10 mouse cellular contexts compared by ENCODE assay signal in the genomic region with DNA sequence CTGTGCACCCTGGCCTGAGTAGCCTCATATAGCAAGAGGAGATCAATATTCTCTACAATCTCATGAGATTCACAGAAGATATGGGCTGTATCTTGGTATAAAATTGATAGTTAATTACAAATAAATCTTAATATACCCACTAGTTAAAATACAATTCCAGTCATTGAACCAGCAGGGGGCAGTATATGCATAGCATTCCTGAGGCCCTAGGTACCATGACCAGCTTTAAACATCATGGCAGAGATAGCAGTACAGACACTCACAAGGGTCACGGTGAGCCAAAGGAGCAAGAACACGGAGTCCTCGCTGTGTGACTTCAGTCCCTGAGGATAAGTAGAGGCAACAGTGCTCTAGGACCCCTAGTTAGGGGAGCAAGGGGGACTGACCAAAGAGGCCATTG. TPM values are rescaled to one million over a fixed set of nuclear protein-coding genes. Genes with fewer than 3 reads are reported as not detected.
DNase-seq lines count a peak whose midpoint lies in the region; ATAC-seq and TF ChIP-seq lines count a peak whose summit lies in the region.
"Had no signal": no experiment of that assay in that cellular context is flagged by ENCODE, and none has a peak within 500 bp of the region (broad histone marks: within the 10 kb centered on the region; RNA-seq: fewer than 3 reads in every experiment).

No protein-coding gene starts in this region.

- peak; percentile 51 to 76 for DNase-seq in heart, postnatal 10 days
- DNase-seq in 3T3-L1 (ENCODE audit: low read depth, low spot score) (peak; percentile 84), CH12.LX (ENCODE audit: extremely low read depth) (peak; percentile 66)
- DNase-seq in cerebellum, postnatal 25 days = peak; percentile 25 to 48
- DNase-seq in layer of hippocampus, postnatal 10 days (ENCODE audit: low spot score in 2 of 2) = peak; percentile 39 to 50
- peak; percentile 46 for DNase-seq in testis, postnatal 10 days (ENCODE audit: low spot score)

- H3K4me1 ChIP-seq in heart, embryonic 12.5 days (replicated peaks) = no peaks in the 10 kb centered on the region
- peaks cover 0 to 3% of the 10 kb centered on the region in 2 experiments; a peak in 1 of 4 replicates for H3K4me1 ChIP-seq in CH12.LX (ENCODE audit: control insufficient read depth in 1 of 2, insufficient read depth in 2 of 2)
- no peaks in the 10 kb centered on the region for H3K4me1 ChIP-seq in midbrain, embryonic 13.5 days (replicated peaks)
- H3K4me1 ChIP-seq: liver, embryonic 15.5 days had no signal

- no peak overlapping the region for H3K4me2 ChIP-seq in heart, embryonic 12.5 days
- no peak overlapping the region for H3K4me2 ChIP-seq in CH12.LX (ENCODE audit: insufficient read depth, low read depth, poor library complexity, severe bottlenecking)
- no peak overlapping the region for H3K4me2 ChIP-seq in midbrain, embryonic 13.5 days (replicated peaks)
- H3K4me2 ChIP-seq: liver, embryonic 15.5 days had no signal

- H3K4me3 ChIP-seq in heart, embryonic 12.5 days = no peak overlapping the region
- no peak overlapping the region for H3K4me3 ChIP-seq in CH12.LX (replicated peaks in 1 of 3; ENCODE audit: low read depth in 2 of 3, low read length in 2 of 3, poor library complexity in 1 of 3)
- H3K4me3 ChIP-seq in midbrain, embryonic 13.5 days (replicated peaks) = no peak overlapping the region
- H3K4me3 ChIP-seq: erythroblast, embryonic 14.5 days; liver, embryonic 15.5 days had no signal

- H3K79me2 ChIP-seq in CH12.LX (replicated peaks; ENCODE audit: control insufficient read depth, extremely low read depth, insufficient read depth, poor library complexity, severe bottlenecking) = no peaks in the 10 kb centered on the region

- no peaks in the 10 kb centered on the region for H3K9me3 ChIP-seq in heart, embryonic 12.5 days (replicated peaks)
- H3K9me3 ChIP-seq in CH12.LX (replicated peaks; ENCODE audit: low read length) = no peaks in the 10 kb centered on the region
- no peaks in the 10 kb centered on the region for H3K9me3 ChIP-seq in midbrain, embryonic 13.5 days
- H3K9me3 ChIP-seq: liver, embryonic 15.5 days had no signal

- dilution Hi-C loops in CH12.LX (cut with MboI; ENCODE audit: extremely low pct_ligation_motif_present, extremely low pct_unique_long_range_greater_than_20kb, low sequenced_read_pairs) = no loop called here

- no peak for ATAC-seq in heart, embryonic 12.5 days (ENCODE audit: insufficient number of reproducible peaks, low FRiP score)
- ATAC-seq in midbrain, embryonic 13.5 days = no peak

- H3K9ac ChIP-seq in heart, embryonic 12.5 days = no peak overlapping the region
- H3K9ac ChIP-seq in CH12.LX (ENCODE audit: insufficient read depth, low read depth) = no peak overlapping the region
- no peak overlapping the region for H3K9ac ChIP-seq in midbrain, embryonic 13.5 days (replicated peaks)
- H3K9ac ChIP-seq: liver, embryonic 15.5 days had no signal

- TF ChIP-seq RAD21 in CH12.LX (IDR thresholded peaks at IDR 0.05; ENCODE audit: low read depth, low read length) = peak; percentile 91

- H3K27ac ChIP-seq in heart, embryonic 12.5 days (ENCODE audit: poor library complexity, severe bottlenecking) = no peak overlapping the region
- no peak overlapping the region for H3K27ac ChIP-seq in CH12.LX (ENCODE audit: insufficient read depth, low read depth)
- H3K27ac ChIP-seq in midbrain, embryonic 13.5 days = no peak overlapping the region
- H3K27ac ChIP-seq: liver, embryonic 15.5 days had no signal

- WGBS in heart, embryonic 12.5 days = 41% methylated on average over 3 of the region's 3 CpGs
- WGBS in midbrain, embryonic 13.5 days = 66% methylated on average over 3 of the region's 3 CpGs

- intact Hi-C loops in heart, postnatal 10 days (cut with DNase I) = loop anchor here (1.0 to 5.0 kb wide), 2 partner anchors 47 to 105 kb away; no protein-coding TSS in a partner anchor

- in situ Hi-C loops in CH12.LX (cut with MboI; ENCODE audit: low pct_ligation_motif_present, low pct_unique_long_range_greater_than_20kb, low sequenced_read_pairs) = no loop called here

- TF ChIP-seq EP300 in CH12.LX (IDR thresholded peaks at IDR 0.05; ENCODE audit: low read length) = no peak

- no peaks in the 10 kb centered on the region for H3K36me3 ChIP-seq in heart, embryonic 12.5 days
- H3K36me3 ChIP-seq in CH12.LX (replicated peaks in 1 of 2; ENCODE audit: control insufficient read depth in 1 of 2, insufficient read depth in 1 of 2, low read length in 1 of 2) = peaks cover 0 to 45% of the 10 kb centered on the region in 2 experiments
- H3K36me3 ChIP-seq in midbrain, embryonic 13.5 days = no peaks in the 10 kb centered on the region
- H3K36me3 ChIP-seq: liver, embryonic 15.5 days had no signal

- peak; percentile 72 to 87 for TF ChIP-seq CTCF in CH12.LX (conservative IDR thresholded peaks at IDR 0.05 in 1 of 2, IDR thresholded peaks at IDR 0.05 in 1 of 2; ENCODE audit: low read depth in 2 of 2, low read length in 2 of 2)

- TF ChIP-seq POLR2A in CH12.LX (IDR thresholded peaks at IDR 0.05; ENCODE audit: low read depth, low read length) = no peak

- H3K27me3 ChIP-seq in heart, embryonic 12.5 days (replicated peaks) = peaks cover 17% of the 10 kb centered on the region; the same call in 1 of the 2 replicates
- no peaks in the 10 kb centered on the region for H3K27me3 ChIP-seq in CH12.LX (replicated peaks)
- no peaks in the 10 kb centered on the region; the same call in 1 of the 2 replicates for H3K27me3 ChIP-seq in midbrain, embryonic 13.5 days

TF ChIP-seq in CH12.LX, 34 proteins besides CTCF, POLR2A, EP300 and RAD21:
- TF ChIP-seq ELF1 (IDR thresholded peaks at IDR 0.05; ENCODE audit: low read depth, low read length) (no peak), SMC3 (IDR thresholded peaks at IDR 0.05; ENCODE audit: low read depth, low read length) (peak; percentile 80), ZC3H11A (IDR thresholded peaks at IDR 0.05; ENCODE audit: low read depth, low read length) (peak; percentile 30)

RNA-seq across cellular contexts. Expression of a gene that starts 28.6 kb away (rescaled TPM):
- 10 to 100 TPM; 20.5 to 21.2 TPM for total RNA-seq in heart, postnatal 10 days (2021)
- polyA plus RNA-seq in heart, embryonic 12.5 days (2016; fragmentation: Nextera tagmentation; extraction: Ambion mirVana) = 5.0 and 5.1 TPM in 2 replicates
- 7.5 and 12.0 TPM in 2 replicates for total RNA-seq in CH12.LX (2012; rRNA removed)
- total RNA-seq in CH12.LX (2014; rRNA removed) = 9.8 and 10.7 TPM in 2 replicates
- polyA plus RNA-seq in CH12.LX (2012; ENCODE audit: insufficient read length, low read depth) = 20.7 and 21.5 TPM in 2 replicates
- total RNA-seq in layer of hippocampus, postnatal 10 days (2021) = 10 to 100 TPM; 14.0 to 16.2 TPM
- 2.0 and 2.6 TPM in 2 replicates for polyA plus RNA-seq in midbrain, embryonic 13.5 days (2015; fragmentation: Nextera tagmentation; extraction: Ambion mirVana)
- polyA plus RNA-seq: erythroblast, embryonic 14.5 days had no signal

RNA-seq across cellular contexts. Expression of a gene that starts 50.0 kb away (rescaled TPM):
- total RNA-seq in heart, postnatal 10 days (2021) = 10 to 100 TPM; 15.1 to 18.5 TPM
- 10.2 and 10.6 TPM in 2 replicates for polyA plus RNA-seq in heart, embryonic 12.5 days (2016; fragmentation: Nextera tagmentation; extraction: Ambion mirVana)
- 2.2 and 2.6 TPM in 2 replicates for total RNA-seq in CH12.LX (2012; rRNA removed)
- 0.89 and 1.1 TPM in 2 replicates for total RNA-seq in CH12.LX (2014; rRNA removed)
- polyA plus RNA-seq in CH12.LX (2012; ENCODE audit: insufficient read length, low read depth) = 3.0 TPM in 2 replicates
- total RNA-seq in layer of hippocampus, postnatal 10 days (2021) = 1 to 10 TPM; 3.7 to 3.8 TPM
- 0.93 and 1.8 TPM in 2 replicates for polyA plus RNA-seq in midbrain, embryonic 13.5 days (2015; fragmentation: Nextera tagmentation; extraction: Ambion mirVana)

RNA-seq across cellular contexts. Expression of a gene that starts 57.3 kb away (rescaled TPM):
- total RNA-seq in heart, postnatal 10 days (2021) = 1 to 10 TPM in 1 of 2 experiments, under 1 TPM in 1; 0.57 to 1.1 TPM
- polyA plus RNA-seq in heart, embryonic 12.5 days (2016; fragmentation: Nextera tagmentation; extraction: Ambion mirVana) = 1.00 and 1.1 TPM in 2 replicates
- total RNA-seq in CH12.LX (2012; rRNA removed) (0.17 TPM in 1 of 2 replicates, not detected in the other), CH12.LX (2014; rRNA removed) (0.14 TPM in 1 of 2 replicates, not detected in the other)
- polyA plus RNA-seq in CH12.LX (2012; ENCODE audit: insufficient read length, low read depth) = 0.15 TPM in 1 of 2 replicates, not detected in the other
- 1 to 10 TPM; 3.9 to 6.4 TPM for total RNA-seq in layer of hippocampus, postnatal 10 days (2021)
- 0.31 TPM in 1 of 2 replicates, not detected in the other for polyA plus RNA-seq in midbrain, embryonic 13.5 days (2015; fragmentation: Nextera tagmentation; extraction: Ambion mirVana)

RNA-seq across cellular contexts. Expression of a gene that starts 58.9 kb away (rescaled TPM):
- total RNA-seq in heart, postnatal 10 days (2021) = not detected
- not detected in 2 replicates for polyA plus RNA-seq in heart, embryonic 12.5 days (2016; fragmentation: Nextera tagmentation; extraction: Ambion mirVana)
- not detected in 2 replicates for total RNA-seq in CH12.LX (2012; rRNA removed)
- total RNA-seq in CH12.LX (2014; rRNA removed) = not detected in 2 replicates
- not detected in 2 replicates for polyA plus RNA-seq in CH12.LX (2012; ENCODE audit: insufficient read length, low read depth)
- not detected for total RNA-seq in layer of hippocampus, postnatal 10 days (2021)
- polyA plus RNA-seq in midbrain, embryonic 13.5 days (2015; fragmentation: Nextera tagmentation; extraction: Ambion mirVana) = 0.08 TPM in 1 of 2 replicates, not detected in the other
- polyA plus RNA-seq: erythroblast, embryonic 14.5 days had no signal
